Comparison of ENCODE assay signal across 8 mouse cellular contexts in the genomic region with DNA sequence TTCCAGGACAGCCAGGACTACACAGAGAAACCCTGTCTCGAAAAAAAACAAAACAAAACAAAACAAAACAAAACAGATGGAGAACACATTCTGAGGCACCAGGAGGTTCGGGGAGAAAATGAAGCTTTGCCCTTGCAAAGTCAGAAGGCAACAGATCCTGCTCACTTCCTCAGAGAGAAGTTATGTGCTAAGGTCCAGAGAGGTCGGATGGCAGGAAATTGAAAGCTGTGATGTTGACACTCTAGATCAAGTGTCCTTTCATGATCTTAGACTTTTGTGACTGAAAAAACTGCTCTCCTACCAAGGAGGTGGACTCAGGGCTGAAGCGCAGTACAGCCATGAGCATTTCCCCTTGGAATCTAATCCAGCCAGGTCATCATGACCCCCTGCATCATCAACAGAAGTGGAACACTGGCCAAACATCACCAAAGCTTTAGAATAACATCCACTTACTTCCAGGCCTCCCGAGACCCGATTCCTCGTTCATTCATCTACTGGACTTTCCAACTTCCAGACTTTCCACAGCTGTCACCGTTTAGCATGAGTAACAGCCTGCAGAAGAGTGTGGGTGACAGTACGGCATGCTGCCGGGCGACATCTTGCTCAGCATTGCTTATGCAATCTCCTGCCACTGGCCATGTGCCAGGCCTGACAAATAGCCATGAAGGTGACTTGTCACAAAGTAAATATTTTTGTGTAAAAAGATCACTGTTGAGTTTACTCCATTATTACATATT.
DNase-seq lines count a peak whose midpoint lies in the region; ATAC-seq lines count a peak whose summit lies in the region.

No protein-coding gene starts in this region.

- no peak overlapping the region for H3K4me2 ChIP-seq in embryonic facial prominence, embryonic 14.5 days (ENCODE audit: low read depth, low read length)

- H3K27me3 ChIP-seq in embryonic facial prominence, embryonic 14.5 days (replicated peaks; ENCODE audit: control insufficient read depth, insufficient read depth, low read length): no peaks in the 10 kb centered on the region
- no peaks in the 10 kb centered on the region for H3K27me3 ChIP-seq in embryonic facial prominence, embryonic 10.5 days (replicated peaks; ENCODE audit: low read depth, poor library complexity, severe bottlenecking)

- H3K9ac ChIP-seq in embryonic facial prominence, embryonic 14.5 days (ENCODE audit: low read depth, low read length): no peak overlapping the region

- DNase-seq in embryonic facial prominence, embryonic 14.5 days (ENCODE audit: low spot score): peak; percentile 50
- DNase-seq in embryonic facial prominence, embryonic 10.5 days (ENCODE audit: low spot score): no peak
- peak; percentile 83 for DNase-seq in brain, adult 2 months (ENCODE audit: low read depth, low spot score)
- peak; percentile 20 to 24 for DNase-seq in heart, postnatal 10 days
- peak; percentile 42 to 50 for DNase-seq in layer of hippocampus, postnatal 36 days
- peak; percentile 44 for DNase-seq in right cerebral cortex, postnatal 25 days
- no peak for DNase-seq in spleen, postnatal 14 days (ENCODE audit: low spot score in 2 of 2)
- DNase-seq in spleen, postnatal 4 days (ENCODE audit: low spot score in 2 of 2): no peak

- peaks cover 4% of the 10 kb centered on the region; the same call in 1 of the 2 replicates for H3K4me1 ChIP-seq in embryonic facial prominence, embryonic 14.5 days (ENCODE audit: control insufficient read depth, insufficient read depth, low read length)
- H3K4me1 ChIP-seq in embryonic facial prominence, embryonic 10.5 days: peaks cover 33% of the 10 kb centered on the region

- H3K9me3 ChIP-seq in embryonic facial prominence, embryonic 14.5 days (ENCODE audit: control insufficient read depth, low read length): no peaks in the 10 kb centered on the region
- H3K9me3 ChIP-seq in embryonic facial prominence, embryonic 10.5 days: no peaks in the 10 kb centered on the region

- no peak overlapping the region for H3K27ac ChIP-seq in embryonic facial prominence, embryonic 14.5 days (replicated peaks; ENCODE audit: low read depth, low read length)
- no peak overlapping the region for H3K27ac ChIP-seq in embryonic facial prominence, embryonic 10.5 days (replicated peaks)

- intact Hi-C loops in heart, postnatal 10 days (cut with DNase I): no loop called here

- ATAC-seq in embryonic facial prominence, embryonic 14.5 days (ENCODE audit: low read depth): no peak

- H3K36me3 ChIP-seq in embryonic facial prominence, embryonic 14.5 days (ENCODE audit: control insufficient read depth, insufficient read depth, low read length): no peaks in the 10 kb centered on the region
- 0 out of 2 replicates have a peak, but pooled peaks cover 4% of the 10 kb centered on the region for H3K36me3 ChIP-seq in embryonic facial prominence, embryonic 10.5 days (replicated peaks)

- no peak overlapping the region for H3K4me3 ChIP-seq in embryonic facial prominence, embryonic 14.5 days (ENCODE audit: low read depth, low read length)
- no peak overlapping the region for H3K4me3 ChIP-seq in embryonic facial prominence, embryonic 10.5 days

- 48% methylated on average over 11 of the region's 11 CpGs for WGBS in embryonic facial prominence, embryonic 14.5 days
- 55% methylated on average over 11 of the region's 11 CpGs for WGBS in embryonic facial prominence, embryonic 10.5 days

Comparison
In these comparisons a context has a peak if more than half of its experiments do, and no peak if none do; other contexts are left out.
1. DNase-seq: peak in embryonic facial prominence, embryonic 14.5 days (single experiment), brain, adult 2 months (single experiment), heart, postnatal 10 days (2 of 2), layer of hippocampus, postnatal 36 days (2 of 2) and right cerebral cortex, postnatal 25 days (single experiment); none in embryonic facial prominence, embryonic 10.5 days (single experiment), spleen, postnatal 14 days (0 of 2) and spleen, postnatal 4 days (0 of 2).